Mouse (Mus musculus) G1E (cell line): ENCODE results near the gene Rbsn.

Experiments used
- CTCF ChIP-seq: IDR thresholded peaks from 2 replicates; pipeline ENCODE4 v1.5.1; 2012; ENCODE audit warnings: low read depth, low read length, inconsistent platforms, mixed read lengths
- GATA1 ChIP-seq: IDR thresholded peaks from 2 replicates; pipeline ENCODE4 v1.6.1; 2012; ENCODE audit warnings: borderline replicate concordance, low read length, inconsistent platforms, mixed read lengths

DNA sequence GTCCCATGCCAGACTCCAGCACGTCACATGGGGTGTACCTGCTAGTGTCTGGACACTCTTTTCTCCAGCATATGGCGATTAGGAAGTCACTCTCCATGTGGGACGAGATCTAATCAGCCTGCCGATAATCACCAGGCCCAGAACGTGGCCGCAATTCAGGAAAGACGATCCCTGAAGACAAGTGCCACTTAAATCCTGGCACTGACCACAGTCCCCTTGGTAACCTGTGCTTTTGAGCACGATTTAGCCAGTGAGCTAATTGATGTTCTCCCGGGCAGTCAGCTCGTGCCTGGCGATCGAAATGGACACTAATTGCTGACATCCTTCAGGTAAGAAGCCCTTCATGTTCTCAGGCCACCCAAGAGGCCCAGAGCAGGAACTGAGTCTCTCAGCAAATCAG lies 20.3 kb upstream of the Rbsn start:
- no peak for TF ChIP-seq CTCF
- TF ChIP-seq GATA1, result no peak
